Mouse (Mus musculus) macrophage (primary cell): ENCODE data around the gene Rilpl1. TPM values are rescaled to one million over a fixed set of nuclear protein-coding genes. Genes with fewer than 3 reads are reported as not detected.
"Not testable (repeated sequence)": the region's sequence is repeated elsewhere in the genome, so short reads cannot be mapped to it uniquely, and the experiment has no call there.

Experiments
- H3K27ac ChIP-seq: fragments of 350-480 bp; formaldehyde crosslinking; 2 replicates; pipeline ENCODE4 v1.9.0; 2021
- H3K36me3 ChIP-seq: fragments of 350-480 bp; formaldehyde crosslinking; 2 replicates; pipeline ENCODE4 v1.9.0; 2021; ENCODE audit errors: inconsistent target
- H3K4me3 ChIP-seq: fragments of 350-480 bp; formaldehyde crosslinking; 2 replicates; pipeline ENCODE4 v1.9.0; 2021; ENCODE audit errors: inconsistent target
- H3K79me2 ChIP-seq: fragments of 350-480 bp; formaldehyde crosslinking; 2 replicates; pipeline ENCODE4 v1.9.0; 2021; ENCODE audit errors: inconsistent target
- WGBS: methylation state at CpG from one replicate; pipeline ENCODE4 v1.1.7; 2026; ENCODE audit warnings: inconsistent platforms; ENCODE audit not compliant: missing documents; 5-methylcytosine and 5-hydroxymethylcytosine counted together
- polyA plus RNA-seq: library from polyadenylated mRNA; stranded (reverse); fragments of 250-400 nt; gene quantifications from 3 replicates; pipeline ENCODE4 v1.2.4, GENCODE M21; 2018; ENCODE audit warnings: inconsistent platforms

The Rilpl1 gene
- polyA plus RNA-seq, 1 experiment from 2014 or later = 9.6 TPM

DNA sequence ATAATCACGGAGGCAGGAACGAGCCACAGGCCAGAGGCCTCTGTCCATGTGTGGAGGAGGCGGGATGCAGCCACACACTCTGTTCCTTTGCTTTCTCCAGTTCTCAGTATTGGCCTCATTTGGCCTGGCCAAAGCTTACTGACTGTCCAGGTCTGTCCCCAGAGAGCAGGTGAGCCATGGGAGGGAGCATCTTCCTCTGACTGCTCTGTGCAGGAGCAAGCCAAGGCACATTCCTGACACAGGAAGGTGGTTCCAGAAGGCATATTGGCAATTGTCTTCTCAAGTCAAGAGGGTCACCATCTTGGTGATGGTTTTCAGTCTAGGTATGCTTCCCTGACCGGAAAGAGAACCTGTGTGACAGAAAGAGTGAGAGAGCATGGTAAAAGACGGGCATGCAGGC, 67.7 kb downstream of the Rilpl1 start:
- H3K36me3 ChIP-seq = peaks cover 75% of the 10 kb centered on the region
- no peak overlapping the region for H3K27ac ChIP-seq
- H3K79me2 ChIP-seq = no peaks in the 10 kb centered on the region; the same call in 1 of the 2 replicates
- WGBS = 97% methylated on average over 5 of the region's 5 CpGs
- no peak overlapping the region for H3K4me3 ChIP-seq

DNA sequence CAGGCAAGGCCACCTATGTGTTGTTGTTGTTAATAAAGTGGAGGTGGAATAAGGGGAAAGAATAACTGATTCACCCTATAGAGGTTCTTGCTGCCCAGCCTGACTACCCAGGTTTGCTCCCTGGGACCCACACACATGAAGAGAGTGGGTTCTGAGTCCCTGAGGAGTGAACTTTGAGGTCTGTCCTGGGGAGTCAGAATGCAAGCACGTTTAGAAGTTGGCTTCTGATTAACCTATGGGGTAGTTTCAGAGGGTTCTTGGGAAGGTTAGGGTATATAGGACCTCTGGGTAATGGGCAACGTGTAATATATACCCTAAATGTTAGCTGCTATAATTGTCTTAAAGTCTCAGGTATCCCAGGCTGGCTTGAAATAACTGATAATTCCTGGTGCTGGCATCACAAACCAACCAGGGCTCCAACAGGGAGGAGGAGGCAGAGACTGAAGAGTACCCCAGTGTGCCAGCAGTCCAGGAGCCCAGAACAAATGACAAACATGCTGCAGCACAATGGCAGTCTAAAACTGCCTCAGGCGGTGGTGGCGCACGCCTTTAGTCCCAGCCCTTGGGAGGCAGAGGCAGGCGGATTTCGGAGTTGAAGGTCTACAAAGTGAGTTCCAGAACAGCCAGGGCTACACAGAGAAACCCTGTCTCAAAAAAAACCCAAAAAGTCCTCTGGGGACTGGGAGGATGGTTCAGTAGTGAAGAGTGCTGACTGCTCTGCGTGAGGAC, 68.7 kb downstream of the Rilpl1 start:
- Histone ChIP-seq H3K4me3 (no peak overlapping the region), H3K36me3 (peaks cover 80% of the 10 kb centered on the region), H3K79me2 (no peaks in the 10 kb centered on the region; the same call in 1 of the 2 replicates), H3K27ac (no peak overlapping the region)
- 86% methylated on average over 8 of the region's 8 CpGs for WGBS

DNA sequence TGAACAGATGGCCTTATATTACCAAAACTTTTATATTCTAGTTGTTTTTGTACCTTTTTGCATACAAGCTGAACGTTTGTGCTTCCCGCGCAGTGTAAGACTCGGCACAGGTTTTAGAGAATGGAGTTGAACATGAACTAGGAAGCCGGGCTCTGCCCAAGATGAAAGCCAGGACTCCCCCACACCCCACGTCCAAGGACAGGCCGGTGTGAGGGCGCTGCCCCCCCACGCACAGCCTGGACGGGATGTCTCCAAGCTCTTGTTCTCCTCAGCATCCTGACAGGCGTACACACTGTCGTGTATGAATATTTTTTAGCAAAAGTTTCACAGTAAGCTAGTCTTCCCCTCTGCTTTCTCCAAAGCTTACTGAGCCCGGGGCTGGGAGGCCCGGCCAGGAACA, 70.3 kb downstream of the Rilpl1 start:
- H3K27ac ChIP-seq, H3K79me2 ChIP-seq, H3K4me3 ChIP-seq: not testable (repeated sequence)
- H3K36me3 ChIP-seq = peaks cover 91% of the 10 kb centered on the region
- WGBS = 94% methylated on average over 14 of the region's 14 CpGs

DNA sequence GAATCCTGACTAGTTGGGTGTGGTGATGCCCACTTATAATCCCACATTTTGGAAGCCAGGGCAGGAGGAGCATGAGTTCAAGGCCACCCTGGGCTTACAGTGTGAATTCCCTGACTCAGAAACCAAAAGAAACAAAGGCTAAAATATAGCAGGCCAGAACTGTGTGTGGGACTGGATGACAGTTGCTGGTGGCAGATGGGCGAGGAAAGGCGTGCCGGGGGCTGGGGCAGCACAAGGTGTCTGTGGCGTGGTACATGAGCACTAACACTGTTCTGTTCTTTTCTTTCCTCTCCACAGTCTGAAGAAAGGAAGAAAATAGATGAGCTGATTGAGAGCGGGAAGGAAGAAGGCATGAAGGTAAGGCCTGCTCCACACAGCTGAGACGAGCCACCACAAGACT, 74.4 kb downstream of the Rilpl1 start:
- 96% methylated on average over 6 of the region's 6 CpGs for WGBS
- Histone ChIP-seq H3K4me3 (no peak overlapping the region), H3K79me2 (peaks cover 39% of the 10 kb centered on the region; the same call in 1 of the 2 replicates)

DNA sequence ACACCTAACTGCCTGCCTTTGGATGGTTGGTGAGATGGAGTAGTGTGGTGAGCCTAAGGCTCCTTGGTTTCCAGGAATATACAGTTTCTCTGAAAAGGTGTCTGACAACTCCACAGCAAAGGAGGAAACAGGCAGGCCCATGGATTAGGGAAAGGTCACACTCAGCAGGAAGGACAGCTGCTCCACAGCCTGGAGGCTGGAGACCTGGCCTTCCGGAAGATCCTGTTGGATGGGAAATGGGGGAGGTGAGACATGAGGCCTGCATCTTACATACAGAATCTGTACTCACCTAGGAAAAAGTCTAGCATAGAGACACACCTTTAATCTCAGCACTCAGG, 77.1 kb downstream of the Rilpl1 start:
- Histone ChIP-seq H3K36me3 (peaks cover 69% of the 10 kb centered on the region), H3K79me2 (peaks cover 66% of the 10 kb centered on the region), H3K4me3 (no peak overlapping the region), H3K27ac (no peak overlapping the region)
- 90% methylated on average over 1 of the region's 1 CpGs for WGBS

More for the DNA sequence above, 74.4 kb downstream of the Rilpl1 start:
- Histone ChIP-seq H3K36me3 (peaks cover 79% of the 10 kb centered on the region), H3K27ac (no peak overlapping the region)

DNA sequence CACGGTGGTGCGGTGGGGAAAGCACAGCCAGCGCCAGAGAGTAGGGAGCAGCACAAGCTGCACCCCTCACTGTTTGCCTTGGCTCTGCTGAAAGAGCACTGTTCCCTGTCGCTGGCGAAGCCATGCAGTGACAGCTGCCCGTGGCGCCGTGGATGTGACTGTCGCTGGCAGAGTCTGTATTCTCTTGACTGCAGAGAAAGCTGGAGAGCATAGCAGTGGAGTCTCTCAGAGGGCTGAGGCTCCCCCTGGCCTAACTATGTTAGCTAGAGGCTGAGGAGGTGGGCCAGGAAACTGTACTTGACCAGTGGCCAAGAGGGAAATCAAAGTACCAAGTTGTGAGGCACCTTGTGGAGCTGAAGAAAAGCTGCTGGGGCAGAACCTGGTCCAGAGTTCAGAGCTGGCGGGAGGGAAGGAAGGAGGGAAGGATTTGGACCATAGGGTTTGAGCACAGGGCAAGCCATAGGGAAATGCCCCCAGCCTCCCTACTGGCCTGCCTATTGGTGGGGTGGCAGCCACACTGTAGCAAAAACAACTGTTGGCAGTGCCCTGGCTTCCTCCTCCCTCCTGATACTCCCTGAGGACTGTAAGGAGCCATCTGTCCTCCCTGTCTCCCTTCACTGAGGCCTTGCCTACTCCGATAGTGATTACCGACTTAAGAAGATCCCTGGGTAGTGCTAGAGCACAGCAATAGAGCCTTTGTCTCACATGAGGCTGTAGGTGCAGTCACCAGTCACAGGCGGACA, 77.7 kb downstream of the Rilpl1 start:
- peaks cover 71% of the 10 kb centered on the region for H3K79me2 ChIP-seq
- H3K36me3 ChIP-seq = peaks cover 66% of the 10 kb centered on the region
- WGBS = 95% methylated on average over 10 of the region's 13 CpGs
- H3K27ac ChIP-seq = no peak overlapping the region
- H3K4me3 ChIP-seq = no peak overlapping the region

DNA sequence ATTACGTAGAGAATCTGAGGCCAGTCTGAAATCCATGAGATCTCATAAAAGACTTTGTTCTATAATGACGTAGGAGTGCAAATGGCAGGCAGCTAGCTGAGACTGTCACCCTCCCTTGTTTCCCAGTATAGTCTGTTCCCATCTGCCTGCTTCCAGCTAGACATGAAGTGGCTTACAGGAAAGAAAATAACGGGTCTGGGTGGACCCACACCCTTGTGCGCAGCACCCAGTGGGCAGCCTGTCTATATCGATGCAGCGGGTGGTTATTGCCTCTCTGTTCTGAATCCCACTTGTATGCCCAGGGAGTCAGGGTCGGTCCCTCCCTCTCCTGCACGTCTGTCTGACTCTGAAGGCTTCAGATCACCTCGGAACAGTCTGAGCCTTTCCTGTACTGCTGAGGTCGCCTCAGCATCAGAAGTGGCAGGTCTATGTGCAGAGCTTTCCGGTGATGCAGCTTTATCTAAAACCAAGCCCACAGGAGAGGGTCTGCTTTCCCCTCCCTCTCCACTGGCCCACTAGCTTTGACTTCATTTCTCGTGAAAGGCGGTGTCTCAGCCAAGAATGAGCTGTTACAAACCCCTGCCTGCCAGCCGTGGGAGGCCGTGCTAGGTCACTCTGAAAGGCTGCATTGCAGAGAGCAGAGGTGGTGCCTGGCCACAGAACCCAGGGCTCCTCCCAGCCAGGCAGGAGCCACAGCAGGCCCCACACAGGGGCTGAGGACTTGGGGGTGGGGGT, 78.5 kb downstream of the Rilpl1 start:
- no peak overlapping the region for H3K4me3 ChIP-seq
- peaks cover 60% of the 10 kb centered on the region for H3K36me3 ChIP-seq
- no peak overlapping the region for H3K27ac ChIP-seq
- 91% methylated on average over 15 of the region's 15 CpGs for WGBS
- peaks cover 80% of the 10 kb centered on the region for H3K79me2 ChIP-seq

DNA sequence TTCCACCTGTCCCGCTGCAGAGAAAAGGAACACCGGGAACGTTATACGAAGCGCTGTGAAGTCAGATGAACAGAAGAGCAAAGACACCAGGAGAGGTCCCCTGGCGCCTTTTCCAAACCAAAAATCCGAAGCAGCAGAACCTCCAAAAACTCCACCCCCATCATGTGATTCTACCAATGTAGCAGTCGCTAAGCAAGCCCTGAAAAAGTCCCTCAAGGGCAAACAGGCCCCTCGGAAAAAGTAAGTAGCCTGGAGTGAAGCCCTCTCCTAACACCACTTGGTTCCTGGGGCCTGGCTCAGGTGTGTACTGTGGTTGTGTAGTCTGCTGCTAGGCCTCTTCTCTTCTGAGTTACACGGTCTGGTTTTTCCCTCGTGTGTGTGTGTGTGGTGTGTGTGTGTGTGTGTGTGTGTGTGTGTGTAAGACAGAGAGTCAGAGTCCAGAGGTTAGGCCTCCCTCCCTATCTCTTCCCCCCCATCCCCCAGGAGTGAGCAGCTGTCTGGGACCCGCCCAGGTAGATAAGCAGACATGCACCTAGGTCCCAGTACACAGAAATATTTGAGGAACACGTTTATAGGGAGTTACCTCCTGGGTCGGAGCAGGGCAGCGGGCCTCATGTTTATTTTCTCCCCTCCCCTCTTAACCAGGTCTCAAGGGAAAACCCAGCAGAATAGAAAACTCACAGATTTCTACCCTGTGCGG, 80.4 kb downstream of the Rilpl1 start:
- Histone ChIP-seq H3K79me2 (peaks cover 92% of the 10 kb centered on the region), H3K4me3 (no peak overlapping the region), H3K27ac (no peak overlapping the region), H3K36me3 (peaks cover 43% of the 10 kb centered on the region)
- WGBS = 91% methylated on average over 14 of the region's 16 CpGs

DNA sequence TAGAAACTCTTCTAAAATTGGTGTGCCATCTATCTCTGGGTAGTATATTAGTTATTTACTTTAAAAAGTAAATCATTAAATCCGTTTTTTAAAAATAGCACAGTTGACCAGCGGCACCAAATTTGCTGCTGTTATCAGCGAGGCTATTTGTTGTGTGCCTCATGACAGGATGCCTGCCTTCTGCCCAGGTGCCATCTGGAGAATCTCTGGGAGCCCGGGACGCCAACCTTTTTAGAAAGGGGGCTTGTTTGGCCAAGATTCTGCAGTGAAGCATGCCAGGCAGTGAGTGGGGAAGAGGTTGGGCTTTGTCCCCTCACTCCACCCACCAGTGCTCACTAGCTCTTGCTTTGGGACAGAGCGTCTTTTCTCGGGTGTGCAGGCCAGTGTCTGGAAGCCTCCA, 81.1 kb downstream of the Rilpl1 start:
- Histone ChIP-seq H3K27ac (no peak overlapping the region), H3K36me3 (peaks cover 40% of the 10 kb centered on the region), H3K4me3 (no peak overlapping the region), H3K79me2 (peaks cover 85% of the 10 kb centered on the region)
- 89% methylated on average over 6 of the region's 7 CpGs for WGBS

DNA sequence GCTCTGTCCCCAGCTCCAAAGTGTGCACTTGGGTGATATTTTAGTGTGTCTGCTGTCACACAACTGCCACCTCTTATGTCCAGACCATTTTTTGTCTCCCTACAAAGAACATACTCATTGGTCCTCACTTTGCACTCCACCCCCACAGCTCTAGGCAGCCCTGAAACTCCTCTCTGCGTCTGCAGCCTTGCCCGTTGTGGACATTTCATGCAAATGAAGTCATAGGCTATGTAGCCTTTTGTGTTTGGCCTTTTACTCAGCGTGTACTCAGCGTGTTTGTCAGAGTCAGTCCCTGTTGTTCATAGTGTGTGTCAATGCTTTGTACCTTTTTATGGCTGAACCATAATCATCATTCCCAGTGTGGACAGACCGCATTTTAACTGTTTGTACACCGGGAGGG, 81.7 kb downstream of the Rilpl1 start:
- H3K79me2 ChIP-seq = peaks cover 82% of the 10 kb centered on the region
- no peak overlapping the region for H3K27ac ChIP-seq
- 91% methylated on average over 6 of the region's 6 CpGs for WGBS
- no peak overlapping the region for H3K4me3 ChIP-seq
- peaks cover 40% of the 10 kb centered on the region for H3K36me3 ChIP-seq

DNA sequence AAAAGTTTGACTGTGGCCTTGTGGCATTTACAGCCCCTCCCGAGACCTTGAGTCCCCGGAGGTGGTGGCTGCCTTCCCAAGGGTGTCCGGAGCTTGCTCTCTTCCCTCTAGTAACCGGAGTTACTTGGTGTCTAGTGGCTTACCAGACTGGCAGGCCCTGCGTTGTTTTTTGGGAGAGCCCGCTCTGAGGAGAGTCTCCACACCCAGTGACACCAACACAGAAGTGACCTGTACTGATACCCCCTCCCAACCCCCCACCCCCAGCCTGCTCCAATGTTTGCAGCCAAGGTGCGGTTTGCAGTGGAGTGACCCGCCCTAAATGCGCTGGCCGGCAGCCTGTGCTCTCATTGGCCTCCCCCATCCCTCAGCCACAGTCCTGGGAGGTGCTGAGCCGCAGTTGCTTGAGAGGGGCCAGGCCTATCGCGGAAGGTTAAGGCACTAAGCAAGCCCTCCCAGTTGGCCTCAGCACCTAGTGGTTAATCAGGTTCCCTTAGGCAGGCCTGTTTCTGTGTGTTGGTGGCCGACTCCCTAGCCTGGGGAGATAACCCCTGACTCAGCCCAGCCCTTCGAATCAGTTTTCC, 84.8 kb downstream of the Rilpl1 start:
- WGBS = 6% methylated on average over 15 of the region's 15 CpGs
- Histone ChIP-seq H3K4me3 (peak overlapping the region; percentile 58), H3K79me2 (peaks cover 71% of the 10 kb centered on the region), H3K36me3 (peaks cover 17% of the 10 kb centered on the region; the same call in 1 of the 2 replicates), H3K27ac (peak overlapping the region; percentile 49)

DNA sequence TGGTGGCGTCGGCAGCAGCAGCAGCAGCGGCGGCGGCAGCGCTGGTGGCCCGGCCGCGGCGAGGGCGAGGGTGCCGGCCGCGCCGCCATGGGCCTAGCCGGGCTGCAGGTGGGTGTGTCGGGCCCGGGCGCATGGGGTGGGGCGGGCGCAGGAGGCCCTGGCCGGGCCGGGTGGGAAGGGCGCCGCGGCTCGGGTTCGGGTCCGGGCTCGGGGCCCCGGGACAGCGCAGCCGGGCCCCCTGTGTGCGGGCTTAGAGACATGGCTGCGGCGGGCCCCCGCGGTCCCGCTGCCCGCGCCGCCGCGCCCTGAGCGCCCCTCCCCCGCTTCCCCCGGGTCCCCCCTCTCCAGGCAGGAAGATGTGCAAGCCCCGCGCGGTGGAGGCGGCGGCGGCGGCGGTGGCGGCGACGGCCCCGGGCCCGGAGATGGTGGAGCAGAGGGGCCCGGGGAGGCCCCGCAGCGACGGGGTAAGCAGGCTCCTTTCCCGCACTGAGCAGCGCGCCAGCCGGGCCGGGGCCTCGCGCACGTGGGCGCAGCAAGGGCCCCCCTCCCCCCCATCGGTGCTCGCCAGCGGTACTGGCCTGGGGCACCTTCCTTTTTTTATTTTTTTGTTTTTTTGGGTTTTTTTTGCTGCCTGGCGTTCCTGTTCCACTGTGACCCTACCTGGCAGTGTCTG, 85.4 kb downstream of the Rilpl1 start:
- Histone ChIP-seq H3K36me3 (peaks cover 13% of the 10 kb centered on the region; the same call in 1 of the 2 replicates), H3K79me2 (peaks cover 71% of the 10 kb centered on the region), H3K27ac (peak overlapping the region; percentile 49), H3K4me3 (peak overlapping the region; percentile 58)
- WGBS = under 1% methylated on average over 63 of the region's 77 CpGs

DNA sequence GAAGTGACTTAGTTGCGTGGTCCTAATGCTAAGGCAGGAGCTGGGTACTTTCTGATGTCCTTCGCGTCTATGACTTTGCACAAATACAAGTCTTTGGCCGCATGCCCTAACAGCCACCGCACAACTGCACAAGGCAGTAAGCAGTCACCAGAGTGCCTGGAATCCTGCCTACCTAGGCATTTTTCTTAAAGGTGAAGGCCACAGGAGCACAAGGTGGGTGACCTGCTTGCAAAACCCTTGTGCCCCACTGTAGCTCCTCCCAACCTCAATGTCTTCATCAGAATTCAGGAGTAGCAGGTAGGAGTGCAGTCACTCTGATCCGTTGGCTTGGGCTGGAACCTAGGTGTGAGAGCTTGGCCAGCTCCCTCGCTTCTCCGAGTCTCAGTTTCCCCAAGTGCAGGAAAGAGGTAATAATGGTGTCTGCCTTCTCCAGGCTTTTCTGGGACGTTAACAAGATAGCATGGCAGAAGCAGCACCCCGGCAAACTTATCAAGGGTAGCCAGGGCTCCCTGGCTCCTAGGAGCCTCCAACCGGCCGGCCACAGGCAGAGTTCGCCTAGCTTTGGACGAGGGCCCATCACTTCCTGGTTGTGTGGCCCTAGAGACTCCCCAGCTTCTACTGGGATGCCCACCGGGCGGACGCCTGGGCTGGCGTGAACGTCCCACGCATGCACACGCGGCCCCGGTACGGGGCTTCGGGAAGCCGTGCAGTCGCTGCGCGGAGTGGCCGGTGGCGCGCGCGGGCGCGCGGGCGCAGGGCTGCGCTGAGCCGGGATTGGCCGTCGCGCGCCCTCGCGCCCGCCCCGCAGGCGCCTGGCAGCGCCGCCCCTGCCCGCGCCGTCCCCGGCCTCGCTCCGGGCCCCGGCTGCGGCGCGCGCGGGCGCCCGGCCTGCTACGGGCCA, 86.3 kb downstream of the Rilpl1 start:
- Histone ChIP-seq H3K79me2 (peaks cover 66% of the 10 kb centered on the region), H3K36me3 (peaks cover 5% of the 10 kb centered on the region; the same call in 1 of the 2 replicates), H3K27ac (peak overlapping the region; percentile 81), H3K4me3 (peak overlapping the region; percentile 49)
- WGBS = 4% methylated on average over 40 of the region's 66 CpGs
